In the genomic region with DNA sequence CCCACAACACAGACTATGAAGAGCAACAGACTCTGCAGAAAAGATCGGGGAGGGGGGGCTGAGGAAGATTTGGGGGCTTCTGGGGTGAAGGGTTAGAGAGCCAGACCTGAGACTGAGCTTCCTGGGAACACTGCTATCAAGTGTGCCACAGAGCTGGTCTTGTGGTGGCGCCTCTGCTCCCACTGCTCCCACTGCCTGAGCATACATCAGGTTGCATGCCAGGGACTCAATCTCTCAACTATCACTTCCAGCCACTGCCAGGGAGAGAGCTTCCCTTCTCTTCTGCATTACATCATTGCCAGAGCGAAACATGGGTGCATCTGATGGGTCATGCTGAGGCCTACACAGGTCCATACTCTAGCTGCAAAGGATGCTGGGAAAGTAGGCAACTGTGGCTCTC, we compare ENCODE assay signal across 29 mouse cellular contexts. TPM values are rescaled to one million over a fixed set of nuclear protein-coding genes. Genes with fewer than 3 reads are reported as not detected.
"Had no signal": no experiment of that assay in that cellular context is flagged by ENCODE, and none has a peak within 500 bp of the region (broad histone marks: within the 10 kb centered on the region; RNA-seq: fewer than 3 reads in every experiment).

No protein-coding gene starts in this region.

- ATAC-seq: forebrain, embryonic 13.5 days; forebrain, embryonic 14.5 days; forebrain, embryonic 15.5 days; forebrain, embryonic 16.5 days; forebrain, postnatal 0 days had no signal

- H3K36me3 ChIP-seq: embryonic facial prominence, embryonic 10.5 days; embryonic facial prominence, embryonic 12.5 days; embryonic facial prominence, embryonic 13.5 days; embryonic facial prominence, embryonic 15.5 days; forebrain, embryonic 10.5 days; forebrain, embryonic 12.5 days; forebrain, embryonic 15.5 days had no signal

- H3K4me1 ChIP-seq: embryonic facial prominence, embryonic 12.5 days had no signal

- H3K4me3 ChIP-seq: embryonic facial prominence, embryonic 10.5 days; embryonic facial prominence, embryonic 12.5 days; embryonic facial prominence, embryonic 13.5 days; embryonic facial prominence, embryonic 15.5 days; erythroblast, embryonic 14.5 days; forebrain, embryonic 10.5 days; forebrain, embryonic 12.5 days; forebrain, embryonic 13.5 days; forebrain, embryonic 15.5 days; heart, adult 2 months had no signal

- DNase-seq: cerebellum, adult 2 months; cerebellum, adult 8-10 months; cerebellum, adult 9-10 months; cerebellum, adult 9-11 months; cerebellum, postnatal 10 days; cerebellum, postnatal 14 days; cerebellum, postnatal 25 days; cerebellum, postnatal 36 days; embryo, embryonic 11 days; forebrain, postnatal 0 days; gastrocnemius, postnatal 14 days; gastrocnemius, postnatal 25 days; gastrocnemius, postnatal 36 days; heart, adult 11 months; heart, adult 18-20 months; heart, adult 2 months had no signal

- H3K9ac ChIP-seq: embryonic facial prominence, embryonic 12.5 days; embryonic facial prominence, embryonic 13.5 days; embryonic facial prominence, embryonic 15.5 days; forebrain, embryonic 12.5 days; forebrain, embryonic 13.5 days; forebrain, embryonic 15.5 days; forebrain, postnatal 0 days had no signal

- H3K9me3 ChIP-seq: embryonic facial prominence, embryonic 10.5 days; embryonic facial prominence, embryonic 12.5 days; embryonic facial prominence, embryonic 13.5 days; embryonic facial prominence, embryonic 15.5 days; forebrain, embryonic 10.5 days; forebrain, embryonic 12.5 days; forebrain, embryonic 13.5 days; forebrain, embryonic 15.5 days had no signal

- H3K27ac ChIP-seq: embryonic facial prominence, embryonic 10.5 days; embryonic facial prominence, embryonic 12.5 days; embryonic facial prominence, embryonic 13.5 days; embryonic facial prominence, embryonic 15.5 days; forebrain, embryonic 10.5 days; forebrain, embryonic 12.5 days; forebrain, embryonic 13.5 days; forebrain, embryonic 15.5 days; heart, adult 2 months had no signal

- H3K4me2 ChIP-seq: embryonic facial prominence, embryonic 12.5 days; embryonic facial prominence, embryonic 13.5 days; embryonic facial prominence, embryonic 15.5 days; forebrain, embryonic 12.5 days; forebrain, embryonic 13.5 days; forebrain, embryonic 15.5 days had no signal

RNA-seq across cellular contexts. Expression of a gene that starts 2.8 kb away (rescaled TPM):
- total RNA-seq: common myeloid progenitor, adult 5-6 weeks; granulocyte monocyte progenitor cell, adult 5-6 weeks had no signal
- polyA plus RNA-seq: erythroblast, embryonic 14.5 days had no signal
